Mouse (Mus musculus): ENCODE measurements around the gene Ptprc.

GRCm38 (mm10) chr1:138144365-138144764, 31.1 kb downstream of the Ptprc start:
- TF ChIP-seq CTCF (IDR thresholded peaks at IDR 0.05; ENCODE audit: control insufficient read depth, insufficient read depth, insufficient read length) (no peak), MAX (IDR thresholded peaks at IDR 0.05) (no peak), MYOD1 (IDR thresholded peaks at IDR 0.05; ENCODE audit: control insufficient read depth, insufficient read length, low read depth) (no peak), USF1 (IDR thresholded peaks at IDR 0.05; ENCODE audit: low read depth) (no peak)
